Mouse (Mus musculus) yolk sac, embryonic 10.5 days (tissue): Measurements from ENCODE around the gene Slc16a5.

ENCODE experiments used
- DNase-seq: peaks from one replicate; pipeline ENCODE4 v3.0.0-alpha.2; 2017; ENCODE audit warnings: low spot score

Slc16a5 gene

GRCm38 (mm10) chr11:115515021-115515420, 52.7 kb downstream of the Slc16a5 start:
- no peak for DNase-seq

- DNase-seq: no peak
These were observed 54.7 kb downstream of the Slc16a5 start for GRCm38 (mm10) chr11:115516942-115517341.

GRCm38 (mm10) chr11:115518693-115519092, 56.4 kb downstream of the Slc16a5 start:
- no peak for DNase-seq

GRCm38 (mm10) chr11:115519581-115519980, 57.3 kb downstream of the Slc16a5 start:
- DNase-seq: no peak

GRCm38 (mm10) chr11:115520218-115520617, 57.9 kb downstream of the Slc16a5 start:
- DNase-seq: no peak

GRCm38 (mm10) chr11:115521080-115521479, 58.8 kb downstream of the Slc16a5 start:
- no peak for DNase-seq

- DNase-seq: no peak
These were observed 60.0 kb downstream of the Slc16a5 start for GRCm38 (mm10) chr11:115522238-115522637.

GRCm38 (mm10) chr11:115522703-115523102, 60.4 kb downstream of the Slc16a5 start:
- no peak for DNase-seq
